Mouse (Mus musculus) hindbrain, embryonic 13.5 days (tissue): Measurements from ENCODE around the gene Rpp30. TPM values are rescaled to one million over a fixed set of nuclear protein-coding genes. Genes with fewer than 3 reads are reported as not detected.

Experiments used
- ATAC-seq: fragments of 200-750 bp; cut with Nextera tagmentation; 2 replicates; pipeline ENCODE4 v1.8.0; 2017; ENCODE audit warnings: moderate TSS enrichment; ENCODE audit not compliant: low FRiP score
- H3K27ac ChIP-seq: fragments of 300-500 bp; sonication (generic); 2 replicates; pipeline ENCODE4 v1.5.1; 2015; ENCODE audit warnings: inconsistent platforms, mild to moderate bottlenecking, moderate library complexity
- H3K27me3 ChIP-seq: fragments of 300-500 bp; sonication (generic); 2 replicates; pipeline ENCODE4 v1.6.1; 2015; ENCODE audit warnings: mild to moderate bottlenecking, inconsistent platforms
- H3K36me3 ChIP-seq: fragments of 300-500 bp; sonication (generic); 2 replicates; pipeline ENCODE4 v1.6.1; 2015; ENCODE audit warnings: mild to moderate bottlenecking, inconsistent platforms
- H3K4me1 ChIP-seq: fragments of 300-500 bp; sonication (generic); replicated peaks from 2 replicates; pipeline ENCODE4 v1.6.1; 2015; ENCODE audit warnings: inconsistent platforms
- H3K4me2 ChIP-seq: fragments of 300-500 bp; sonication (generic); 2 replicates; pipeline ENCODE4 v1.6.1; 2015; ENCODE audit warnings: inconsistent platforms, mild to moderate bottlenecking, moderate library complexity
- H3K4me3 ChIP-seq: fragments of 300-500 bp; sonication (generic); 2 replicates; pipeline ENCODE4 v1.5.1; 2015; ENCODE audit warnings: mild to moderate bottlenecking, inconsistent platforms
- H3K9ac ChIP-seq: fragments of 300-500 bp; sonication (generic); 2 replicates; pipeline ENCODE4 v1.6.1; 2015; ENCODE audit warnings: mild to moderate bottlenecking, inconsistent platforms
- H3K9me3 ChIP-seq: fragments of 300-500 bp; sonication (generic); 2 replicates; pipeline ENCODE4 v1.6.1; 2016; ENCODE audit warnings: inconsistent platforms
- WGBS: fragments of 180-500 bp; shearing (Covaris S2); methylation state at CpG from one replicate; pipeline ENCODE4 v1.1.7; 2015; 5-methylcytosine and 5-hydroxymethylcytosine counted together
- polyA plus RNA-seq: library from polyadenylated mRNA; unstranded; fragments of >200 nt; fragmentation: Nextera tagmentation; extraction: Ambion mirVana; gene quantifications from 2 replicates; pipeline ENCODE4 v1.2.1, GENCODE M21; 2015

Gene Rpp30
- polyA plus RNA-seq, 1 experiment from 2014 or later: 75.1 TPM

GRCm38 (mm10) chr19:36130181-36130580 lies 46.7 kb downstream of the Rpp30 start:
- 46% methylated on average over 2 of the region's 2 CpGs for whole genome bisulfite sequencing
- no peaks in the 10 kb centered on the region for H3K9me3 ChIP-seq
- H3K9ac ChIP-seq: no peak overlapping the region
- no peaks in the 10 kb centered on the region for H3K36me3 ChIP-seq
- H3K27me3 ChIP-seq: no peaks in the 10 kb centered on the region
- ATAC-seq: no peak
- no peak overlapping the region for H3K27ac ChIP-seq
- no peak overlapping the region for H3K4me3 ChIP-seq
- H3K4me2 ChIP-seq: no peak overlapping the region
- H3K4me1 ChIP-seq: peaks cover 4% of the 10 kb centered on the region; the same call in 1 of the 2 replicates

- no peak overlapping the region for H3K9ac ChIP-seq
- H3K4me3 ChIP-seq: no peak overlapping the region
- no peak overlapping the region for H3K27ac ChIP-seq
- H3K4me1 ChIP-seq: peaks cover 4% of the 10 kb centered on the region; the same call in 1 of the 2 replicates
- ATAC-seq: no peak
- no peaks in the 10 kb centered on the region for H3K9me3 ChIP-seq
- no peaks in the 10 kb centered on the region for H3K27me3 ChIP-seq
- H3K36me3 ChIP-seq: no peaks in the 10 kb centered on the region
- H3K4me2 ChIP-seq: no peak overlapping the region
- 85% methylated on average over 6 of the region's 6 CpGs for WGBS
Observed at GRCm38 (mm10) chr19:36131990-36132389, 48.5 kb downstream of the Rpp30 start.

GRCm38 (mm10) chr19:36133064-36133463 lies 49.5 kb downstream of the Rpp30 start:
- Histone ChIP-seq H3K9ac (no peak overlapping the region), H3K27me3 (no peaks in the 10 kb centered on the region), H3K4me3 (no peak overlapping the region), H3K4me1 (peaks cover 4% of the 10 kb centered on the region; the same call in 1 of the 2 replicates), H3K36me3 (no peaks in the 10 kb centered on the region), H3K27ac (no peak overlapping the region), H3K9me3 (no peaks in the 10 kb centered on the region), H3K4me2 (no peak overlapping the region)
- ATAC-seq: no peak
- 92% methylated on average over 6 of the region's 6 CpGs for WGBS

GRCm38 (mm10) chr19:36133731-36134130 lies 50.2 kb downstream of the Rpp30 start:
- H3K9me3 ChIP-seq: no peaks in the 10 kb centered on the region
- H3K27ac ChIP-seq: no peak overlapping the region
- 36% methylated on average over 5 of the region's 5 CpGs for WGBS
- no peak for ATAC-seq
- no peak overlapping the region for H3K4me3 ChIP-seq
- peaks cover 4% of the 10 kb centered on the region; the same call in 1 of the 2 replicates for H3K4me1 ChIP-seq
- no peaks in the 10 kb centered on the region for H3K36me3 ChIP-seq
- no peaks in the 10 kb centered on the region for H3K27me3 ChIP-seq
- no peak overlapping the region for H3K9ac ChIP-seq
- H3K4me2 ChIP-seq: no peak overlapping the region

- Histone ChIP-seq H3K4me3 (no peak overlapping the region), H3K9me3 (peaks cover 10% of the 10 kb centered on the region; the same call in 1 of the 2 replicates), H3K4me1 (no peaks in the 10 kb centered on the region), H3K4me2 (no peak overlapping the region), H3K9ac (no peak overlapping the region), H3K36me3 (no peaks in the 10 kb centered on the region), H3K27me3 (no peaks in the 10 kb centered on the region), H3K27ac (no peak overlapping the region)
- 91% methylated on average over 2 of the region's 2 CpGs for WGBS
- no peak for ATAC-seq
Observed at GRCm38 (mm10) chr19:36143571-36143970, 60.1 kb downstream of the Rpp30 start.

- Histone ChIP-seq H3K4me3 (no peak overlapping the region), H3K9ac (no peak overlapping the region), H3K36me3 (no peaks in the 10 kb centered on the region), H3K27me3 (no peaks in the 10 kb centered on the region), H3K4me1 (peaks cover 5% of the 10 kb centered on the region), H3K27ac (no peak overlapping the region), H3K9me3 (peaks cover 10% of the 10 kb centered on the region; the same call in 1 of the 2 replicates), H3K4me2 (no peak overlapping the region)
- ATAC-seq: no peak
- whole genome bisulfite sequencing: 86% methylated on average over 6 of the region's 6 CpGs
Observed at GRCm38 (mm10) chr19:36148578-36148977, 65.1 kb downstream of the Rpp30 start.

GRCm38 (mm10) chr19:36150241-36151007 lies 66.9 kb downstream of the Rpp30 start:
- Histone ChIP-seq H3K27me3 (no peaks in the 10 kb centered on the region), H3K4me3 (no peak overlapping the region), H3K9ac (no peak overlapping the region), H3K4me1 (peaks cover 5% of the 10 kb centered on the region), H3K9me3 (0 out of 2 replicates have a peak, but pooled peaks cover under 1% of the 10 kb centered on the region), H3K4me2 (no peak overlapping the region), H3K36me3 (no peaks in the 10 kb centered on the region), H3K27ac (no peak overlapping the region)
- ATAC-seq: peak; percentile 39; the same call in 1 of the 2 replicates
- WGBS: 48% methylated on average over 4 of the region's 4 CpGs

Other genes starting within 250 kb of the Rpp30 start
- 8.3 and 8.8 TPM in 2 replicates for gene Htr7, start 26.2 kb upstream of the Rpp30 start, polyA plus RNA-seq
- 0.14 and 0.35 TPM in 2 replicates for gene Ankrd1, start 36.4 kb downstream of the Rpp30 start, polyA plus RNA-seq